Mouse (Mus musculus): ENCODE results near the gene Rabgap1l. TPM values are rescaled to one million over a fixed set of nuclear protein-coding genes. Genes with fewer than 3 reads are reported as not detected.

Gene Rabgap1l
- polyA plus RNA-seq, 1 experiment, result 65.2 TPM

- TF ChIP-seq POLR2A (IDR thresholded peaks at IDR 0.05; ENCODE audit: extremely low read depth, insufficient read depth, low read length) (no peak), CTCF (IDR thresholded peaks at IDR 0.05; ENCODE audit: extremely low read depth, insufficient read depth, low read length) (no peak)
- no peaks in the 10 kb centered on the region for H3K4me1 ChIP-seq (ENCODE audit: control insufficient read depth, insufficient read depth, low read length)
Measured at GRCm38 (mm10) chr1:160224093-160224492, 568.9 kb downstream of the Rabgap1l start.

GRCm38 (mm10) chr1:160217898-160218297 lies 575.1 kb downstream of the Rabgap1l start:
- TF ChIP-seq POLR2A (IDR thresholded peaks at IDR 0.05; ENCODE audit: extremely low read depth, insufficient read depth, low read length) (no peak), CTCF (IDR thresholded peaks at IDR 0.05; ENCODE audit: extremely low read depth, insufficient read depth, low read length) (no peak)
- Histone ChIP-seq H3K27ac (ENCODE audit: insufficient read depth, low read length) (no peak overlapping the region), H3K4me3 (ENCODE audit: insufficient read depth, low read length) (no peak overlapping the region), H3K4me1 (ENCODE audit: control insufficient read depth, insufficient read depth, low read length) (no peaks in the 10 kb centered on the region)

More at GRCm38 (mm10) chr1:160224093-160224492, 568.9 kb downstream of the Rabgap1l start:
- H3K27ac ChIP-seq (ENCODE audit: insufficient read depth, low read length), result no peak overlapping the region
- H3K4me3 ChIP-seq (ENCODE audit: insufficient read depth, low read length), result no peak overlapping the region

GRCm38 (mm10) chr1:160214171-160214570 lies 578.8 kb downstream of the Rabgap1l start:
- no peak overlapping the region for H3K27ac ChIP-seq (ENCODE audit: insufficient read depth, low read length)
- H3K4me1 ChIP-seq (ENCODE audit: control insufficient read depth, insufficient read depth, low read length), result peaks cover 2% of the 10 kb centered on the region; the same call in 1 of the 2 replicates
- TF ChIP-seq POLR2A (IDR thresholded peaks at IDR 0.05; ENCODE audit: extremely low read depth, insufficient read depth, low read length) (no peak), CTCF (IDR thresholded peaks at IDR 0.05; ENCODE audit: extremely low read depth, insufficient read depth, low read length) (no peak)
- no peak overlapping the region; the same call in 1 of the 2 replicates for H3K4me3 ChIP-seq (ENCODE audit: insufficient read depth, low read length)

- peaks cover 2% of the 10 kb centered on the region; the same call in 1 of the 2 replicates for H3K4me1 ChIP-seq (ENCODE audit: control insufficient read depth, insufficient read depth, low read length)
- H3K4me3 ChIP-seq (ENCODE audit: insufficient read depth, low read length), result peak within 1 kb of the TSS; percentile 64
- peak within 1 kb of the TSS; percentile 96 for H3K27ac ChIP-seq (ENCODE audit: insufficient read depth, low read length)
- TF ChIP-seq CTCF (IDR thresholded peaks at IDR 0.05; ENCODE audit: extremely low read depth, insufficient read depth, low read length), result peak; percentile 66
- peak; percentile 94 for TF ChIP-seq POLR2A (IDR thresholded peaks at IDR 0.05; ENCODE audit: extremely low read depth, insufficient read depth, low read length)
Measured at GRCm38 (mm10) chr1:160212703-160213669, 580.0 kb downstream of the Rabgap1l start, which contains the start of gene Cacybp. Cacybp (minus strand) TSS chr1:160212875.

- Histone ChIP-seq H3K4me3 (ENCODE audit: insufficient read depth, low read length) (peak overlapping the region; percentile 64), H3K27ac (ENCODE audit: insufficient read depth, low read length) (peak overlapping the region; percentile 63), H3K4me1 (ENCODE audit: control insufficient read depth, insufficient read depth, low read length) (peaks cover 2% of the 10 kb centered on the region; the same call in 1 of the 2 replicates)
- no peak for TF ChIP-seq POLR2A (IDR thresholded peaks at IDR 0.05; ENCODE audit: extremely low read depth, insufficient read depth, low read length)
- TF ChIP-seq CTCF (IDR thresholded peaks at IDR 0.05; ENCODE audit: extremely low read depth, insufficient read depth, low read length), result no peak
Measured at GRCm38 (mm10) chr1:160212123-160212691, 580.8 kb downstream of the Rabgap1l start.

GRCm38 (mm10) chr1:160211597-160212122 lies 581.4 kb downstream of the Rabgap1l start:
- Histone ChIP-seq H3K27ac (ENCODE audit: insufficient read depth, low read length) (no peak overlapping the region), H3K4me3 (ENCODE audit: insufficient read depth, low read length) (peak overlapping the region; percentile 64), H3K4me1 (ENCODE audit: control insufficient read depth, insufficient read depth, low read length) (peaks cover 2% of the 10 kb centered on the region; the same call in 1 of the 2 replicates)
- no peak for TF ChIP-seq CTCF (IDR thresholded peaks at IDR 0.05; ENCODE audit: extremely low read depth, insufficient read depth, low read length)

- H3K4me1 ChIP-seq (ENCODE audit: control insufficient read depth, insufficient read depth, low read length), result peaks cover 2% of the 10 kb centered on the region; the same call in 1 of the 2 replicates
- H3K27ac ChIP-seq (ENCODE audit: insufficient read depth, low read length), result no peak overlapping the region
- TF ChIP-seq CTCF (IDR thresholded peaks at IDR 0.05; ENCODE audit: extremely low read depth, insufficient read depth, low read length) (no peak), POLR2A (IDR thresholded peaks at IDR 0.05; ENCODE audit: extremely low read depth, insufficient read depth, low read length) (no peak)
- no peak overlapping the region for H3K4me3 ChIP-seq (ENCODE audit: insufficient read depth, low read length)
Measured at GRCm38 (mm10) chr1:160210566-160210965, 582.4 kb downstream of the Rabgap1l start.

GRCm38 (mm10) chr1:160209844-160210243 lies 583.2 kb downstream of the Rabgap1l start:
- no peak overlapping the region for H3K27ac ChIP-seq (ENCODE audit: insufficient read depth, low read length)
- no peak overlapping the region for H3K4me3 ChIP-seq (ENCODE audit: insufficient read depth, low read length)
- H3K4me1 ChIP-seq (ENCODE audit: control insufficient read depth, insufficient read depth, low read length), result peaks cover 2% of the 10 kb centered on the region; the same call in 1 of the 2 replicates
- TF ChIP-seq POLR2A (IDR thresholded peaks at IDR 0.05; ENCODE audit: extremely low read depth, insufficient read depth, low read length) (no peak), CTCF (IDR thresholded peaks at IDR 0.05; ENCODE audit: extremely low read depth, insufficient read depth, low read length) (no peak)

GRCm38 (mm10) chr1:160205486-160205885 lies 587.5 kb downstream of the Rabgap1l start:
- H3K4me1 ChIP-seq (ENCODE audit: control insufficient read depth, insufficient read depth, low read length), result no peaks in the 10 kb centered on the region; the same call in 1 of the 2 replicates
- H3K27ac ChIP-seq (ENCODE audit: insufficient read depth, low read length), result no peak overlapping the region
- no peak overlapping the region for H3K4me3 ChIP-seq (ENCODE audit: insufficient read depth, low read length)
- no peak for TF ChIP-seq POLR2A (IDR thresholded peaks at IDR 0.05; ENCODE audit: extremely low read depth, insufficient read depth, low read length)
- TF ChIP-seq CTCF (IDR thresholded peaks at IDR 0.05; ENCODE audit: extremely low read depth, insufficient read depth, low read length), result no peak

Measured in cortical plate, adult 2 months (tissue).